Mouse (Mus musculus): ENCODE data around the gene Tm9sf1. TPM values are rescaled to one million over a fixed set of nuclear protein-coding genes. Genes with fewer than 3 reads are reported as not detected.

Tm9sf1 gene
- polyA plus RNA-seq, 1 experiment from 2014 or later: 109 TPM

DNA sequence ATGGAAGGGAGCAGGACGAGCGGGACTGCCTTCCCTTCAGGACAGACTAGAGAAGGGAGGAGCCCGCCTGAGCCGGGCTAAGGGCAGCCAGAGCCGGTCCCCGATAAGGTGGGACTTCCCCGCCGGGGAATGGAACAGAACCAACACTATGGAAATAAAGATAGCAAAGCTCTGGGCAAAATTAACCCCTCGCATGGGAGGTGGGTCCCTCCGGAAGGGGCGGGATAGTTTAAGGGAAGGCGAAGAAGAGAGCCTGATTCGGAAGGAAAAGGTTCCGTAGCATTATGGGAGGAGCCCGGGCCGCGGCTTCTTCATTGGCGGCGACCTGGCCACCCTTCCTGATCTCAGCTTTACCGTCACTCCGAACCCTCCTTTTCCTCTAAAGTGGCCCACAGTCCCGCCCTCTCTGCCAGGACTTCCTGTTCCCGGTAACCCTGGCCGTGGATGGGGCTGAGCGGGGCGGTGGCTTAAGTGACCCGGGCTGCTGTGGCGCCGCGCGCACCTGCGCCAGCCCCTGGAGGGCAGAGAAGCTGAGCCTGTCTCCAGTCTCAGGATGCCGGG lies 52.2 kb downstream of the Tm9sf1 start, which contains the start of gene Rnf31:
Rnf31 (plus strand) TSS at position 378 of the 561 bp plus-strand sequence.
- no peak for TF ChIP-seq CTCF (IDR thresholded peaks at IDR 0.05)
- CTCF ChIA-PET: interaction anchor here (1.1 to 1.9 kb wide), 3 partner anchors 11 to 35 kb away, joined by 3 to 8 read pairs (median 4); partner anchors contain the start of gene Psme1
- in situ Hi-C loops (cut with MboI; ENCODE audit: low pct_unique_long_range_greater_than_20kb): loop anchor here (25.0 kb wide), 1 partner anchor 704 kb away; the partner anchor contains the start of genes Bcl2l2, Gm20521, Pabpn1 and Ppp1r3e
- peak; percentile 95 for ATAC-seq
- DNase-seq (ENCODE audit: low read depth, low spot score): peak; percentile 78
- H3K27me3 ChIP-seq: no peaks in the 10 kb centered on the region
- POLR2A ChIA-PET: interaction anchor here (1.0 to 1.5 kb wide), 4 partner anchors 12 to 35 kb away, joined by 3 to 7 read pairs (median 4); partner anchors contain the start of genes A730061H03Rik and Dcaf11

DNA sequence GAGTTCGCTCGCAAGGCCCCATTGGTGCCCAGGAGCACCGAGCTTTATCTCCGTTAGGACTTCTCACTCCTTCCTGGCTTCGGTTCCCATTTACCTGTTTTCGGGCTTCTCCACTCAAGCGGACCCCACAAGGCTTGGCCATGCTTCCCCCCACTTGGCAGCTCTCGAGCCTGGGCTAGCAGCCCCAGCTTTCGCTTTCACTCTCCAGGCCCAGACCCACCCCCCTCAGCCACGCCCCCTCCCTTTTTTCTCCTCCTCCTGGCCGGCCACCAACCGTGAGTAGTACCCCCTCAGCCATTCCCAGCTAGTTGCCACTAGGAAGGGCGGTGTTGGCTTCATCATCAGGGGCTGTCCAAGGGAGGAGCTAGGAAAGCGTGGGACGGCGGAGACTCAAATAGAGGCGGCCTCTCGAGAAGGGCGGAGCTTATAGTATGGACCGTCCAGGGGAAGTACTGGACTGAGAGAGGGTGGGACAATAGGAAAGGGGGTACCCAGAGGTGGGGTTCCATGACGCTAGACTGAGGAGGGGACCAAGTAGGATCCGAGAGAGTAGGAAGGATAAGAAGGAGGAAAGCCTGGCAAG lies 52.8 kb downstream of the Tm9sf1 start, which contains the start of gene Psme2:
Psme2 (minus strand) TSS at position 366 of the 583 bp plus-strand sequence.
- POLR2A ChIA-PET: interaction anchor here (1.0 to 1.5 kb wide), 4 partner anchors 12 to 34 kb away, joined by 3 to 7 read pairs (median 4); partner anchors contain the start of genes A730061H03Rik and Dcaf11
- ATAC-seq: peak; percentile 94
- TF ChIP-seq CTCF (IDR thresholded peaks at IDR 0.05): no peak

DNA sequence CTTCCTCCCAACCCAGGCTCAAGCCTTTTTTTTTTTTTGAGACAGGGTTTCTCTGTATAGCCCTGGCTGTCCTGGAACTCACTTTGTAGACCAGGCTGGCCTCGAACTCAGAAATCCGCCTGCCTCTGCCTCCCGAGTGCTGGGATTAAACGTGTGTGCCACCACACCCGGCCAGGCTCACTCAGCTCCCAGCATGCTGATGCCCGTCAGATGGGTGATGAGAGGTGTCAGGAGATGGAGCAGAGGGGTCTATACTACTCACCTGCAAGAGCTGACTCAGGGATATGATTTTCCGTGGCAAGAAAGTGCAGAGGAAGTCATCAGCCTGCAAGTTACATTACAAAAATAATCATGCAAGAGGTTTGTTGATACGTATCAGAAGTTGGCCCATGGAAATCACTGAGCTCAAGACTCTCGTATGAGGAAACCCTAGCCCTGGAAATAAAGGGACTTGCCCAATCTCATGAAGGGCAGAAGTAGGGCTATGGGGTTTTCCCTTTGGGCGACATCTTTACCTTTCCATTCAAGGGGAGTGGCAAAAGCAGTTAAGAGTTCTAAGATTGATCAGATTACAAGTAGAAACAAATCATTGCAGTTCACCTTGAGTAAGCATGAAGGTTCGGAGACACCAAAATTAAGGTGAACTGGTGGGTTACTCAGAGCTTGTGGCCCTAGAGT lies 53.7 kb downstream of the Tm9sf1 start:
- H3K27me3 ChIP-seq: no peaks in the 10 kb centered on the region
- ChIA-PET POLR2A (interaction anchor here (0.7 to 1.5 kb wide), 4 partner anchors 11 to 33 kb away, joined by 3 to 7 read pairs (median 4); partner anchors contain the start of gene Dcaf11), CTCF (interaction anchor here (1.8 to 1.9 kb wide), 2 partner anchors 12 to 34 kb away, joined by 4 to 8 read pairs; partner anchors contain the start of gene Psme1)
- no peak for ATAC-seq
- in situ Hi-C loops (cut with MboI; ENCODE audit: low pct_unique_long_range_greater_than_20kb): loop anchor here (25.0 kb wide), 1 partner anchor 703 kb away; the partner anchor contains the start of genes Bcl2l2, Gm20521, Pabpn1 and Ppp1r3e
- TF ChIP-seq CTCF (IDR thresholded peaks at IDR 0.05): no peak
- no peak for DNase-seq (ENCODE audit: low read depth, low spot score)

More for the DNA sequence above, 52.8 kb downstream of the Tm9sf1 start, which contains the start of gene Psme2:
- CTCF ChIA-PET: interaction anchor here (0.7 to 1.9 kb wide), 4 partner anchors 11 to 38 kb away, joined by 3 to 8 read pairs (median 4); partner anchors contain the start of gene Psme1
- in situ Hi-C loops (cut with MboI; ENCODE audit: low pct_unique_long_range_greater_than_20kb): loop anchor here (25.0 kb wide), 1 partner anchor 704 kb away; the partner anchor contains the start of genes Bcl2l2, Gm20521, Pabpn1 and Ppp1r3e
- no peaks in the 10 kb centered on the region for H3K27me3 ChIP-seq
- peak; percentile 94 for DNase-seq (ENCODE audit: low read depth, low spot score)

DNA sequence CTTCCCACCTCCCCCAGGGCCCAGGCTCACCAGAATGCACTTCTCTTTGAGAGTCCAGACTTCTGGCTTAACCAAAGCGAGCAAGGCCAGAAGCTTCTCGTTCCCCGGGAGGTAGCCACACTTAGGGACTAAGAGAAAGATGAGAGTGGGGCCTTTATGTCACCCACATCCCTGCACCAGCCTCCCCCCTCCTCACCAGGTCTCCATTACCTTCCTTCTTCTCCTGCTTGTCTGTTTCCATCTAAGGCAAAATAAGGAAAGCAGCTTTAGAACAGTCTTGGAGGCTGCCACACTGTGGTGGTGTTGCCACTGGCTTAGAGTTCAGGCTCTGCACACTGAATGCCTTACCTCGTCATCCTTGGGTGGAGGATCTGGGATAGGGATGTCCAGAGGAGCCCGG lies 54.3 kb downstream of the Tm9sf1 start:
- ATAC-seq (no peak), DNase-seq (ENCODE audit: low read depth, low spot score) (no peak)
- ChIA-PET CTCF (no interaction called here), POLR2A (interaction anchor here (0.7 to 1.4 kb wide), 2 partner anchors 18 to 29 kb away, joined by 3 read pairs; partner anchors contain the start of gene Dcaf11)
- no peaks in the 10 kb centered on the region for H3K27me3 ChIP-seq
- no peak for TF ChIP-seq CTCF (IDR thresholded peaks at IDR 0.05)
- in situ Hi-C loops (cut with MboI; ENCODE audit: low pct_unique_long_range_greater_than_20kb): loop anchor here (25.0 kb wide), 1 partner anchor 702 kb away; the partner anchor contains the start of genes Bcl2l2, Gm20521, Pabpn1 and Ppp1r3e

DNA sequence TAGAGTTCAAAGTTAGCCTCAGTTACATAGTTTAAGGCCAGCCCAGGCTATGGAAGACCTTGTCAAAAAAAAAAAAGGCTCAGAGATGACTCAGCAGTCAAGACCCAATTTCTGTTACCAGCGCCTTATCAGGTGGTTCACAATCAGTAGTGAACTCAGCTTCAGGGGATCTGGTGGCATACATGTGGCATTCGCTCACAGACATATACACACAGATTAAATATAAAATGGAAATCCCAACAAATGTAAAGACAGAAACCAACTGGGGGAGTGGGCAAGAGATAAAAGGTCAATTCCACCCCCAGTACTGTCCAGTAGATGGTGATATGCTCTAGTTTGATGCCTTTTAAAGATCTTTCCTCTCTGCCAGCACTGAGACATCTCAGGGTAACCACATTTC lies 57.5 kb downstream of the Tm9sf1 start:
- POLR2A ChIA-PET: no interaction called here
- no peaks in the 10 kb centered on the region for H3K27me3 ChIP-seq

More for the DNA sequence above, 57.5 kb downstream of the Tm9sf1 start:
- DNase-seq (ENCODE audit: low read depth, low spot score) (no peak), ATAC-seq (no peak)
- no peak for TF ChIP-seq CTCF (IDR thresholded peaks at IDR 0.05)
- CTCF ChIA-PET: interaction anchor here (0.7 kb wide), 1 partner anchor 14 kb away, joined by 3 read pairs; no protein-coding TSS in a partner anchor
- in situ Hi-C loops (cut with MboI; ENCODE audit: low pct_unique_long_range_greater_than_20kb): loop anchor here (25.0 kb wide), 1 partner anchor 699 kb away; the partner anchor contains the start of genes Bcl2l2, Gm20521, Pabpn1 and Ppp1r3e

Other genes starting within 250 kb of the Tm9sf1 start
- gene Dhrs4, start 165.0 kb downstream of the Tm9sf1 start, polyA plus RNA-seq (2021): 71.3 TPM
- 2.6 TPM for gene Carmil3, start 153.2 kb downstream of the Tm9sf1 start, polyA plus RNA-seq (2021)
- not detected for gene Cpne6, start 133.4 kb downstream of the Tm9sf1 start, polyA plus RNA-seq (2021)
- not detected for gene Nrl, start 118.8 kb downstream of the Tm9sf1 start, polyA plus RNA-seq (2021)
- gene Pck2, start 103.5 kb downstream of the Tm9sf1 start, polyA plus RNA-seq (2021): 109 TPM
- 71.7 TPM for gene Dcaf11, start 83.8 kb downstream of the Tm9sf1 start, polyA plus RNA-seq (2021)
- 4.7 TPM for gene A730061H03Rik, start 83.4 kb downstream of the Tm9sf1 start, polyA plus RNA-seq (2021)
- not detected for gene Fitm1, start 68.2 kb downstream of the Tm9sf1 start, polyA plus RNA-seq (2021)
- gene Psme1, start 65.7 kb downstream of the Tm9sf1 start, polyA plus RNA-seq (2021): 243 TPM
- gene Emc9, start 58.5 kb downstream of the Tm9sf1 start, polyA plus RNA-seq (2021): 7.3 TPM
- gene Psme2, start 52.7 kb downstream of the Tm9sf1 start, polyA plus RNA-seq (2021): 177 TPM
- gene Rnf31, start 52.1 kb downstream of the Tm9sf1 start, polyA plus RNA-seq (2021): 28.0 TPM
- 24.2 TPM for gene Irf9, start 40.2 kb downstream of the Tm9sf1 start, polyA plus RNA-seq (2021)
- not detected for gene Rec8, start 25.8 kb downstream of the Tm9sf1 start, polyA plus RNA-seq (2021)
- 116 TPM for gene Ipo4, start 7.8 kb downstream of the Tm9sf1 start, polyA plus RNA-seq (2021)
- gene Gm49378, start 5.9 kb downstream of the Tm9sf1 start, polyA plus RNA-seq (2021): 1.5 TPM
- 0.42 TPM for gene Tssk4, start 6.4 kb upstream of the Tm9sf1 start, polyA plus RNA-seq (2021)
- gene Mdp1, start 16.7 kb upstream of the Tm9sf1 start, polyA plus RNA-seq (2021): 29.7 TPM
- 35.9 TPM for gene Gmpr2, start 28.1 kb upstream of the Tm9sf1 start, polyA plus RNA-seq (2021)
- gene Nedd8, start 28.3 kb upstream of the Tm9sf1 start, polyA plus RNA-seq (2021): 325 TPM
- gene Tinf2, start 38.0 kb upstream of the Tm9sf1 start, polyA plus RNA-seq (2021): 19.5 TPM
- 0.12 TPM for gene Tgm1, start 70.1 kb upstream of the Tm9sf1 start, polyA plus RNA-seq (2021)
- 32.8 TPM for gene Rabggta, start 78.5 kb upstream of the Tm9sf1 start, polyA plus RNA-seq (2021)
- gene Dhrs1, start 101.9 kb upstream of the Tm9sf1 start, polyA plus RNA-seq (2021): 87.3 TPM
- gene Nop9, start 101.9 kb upstream of the Tm9sf1 start, polyA plus RNA-seq (2021): 25.5 TPM
- 1.9 TPM for gene Cideb, start 114.7 kb upstream of the Tm9sf1 start, polyA plus RNA-seq (2021)
- gene Ltb4r2, start 117.6 kb upstream of the Tm9sf1 start, polyA plus RNA-seq (2021): not detected
- gene Ltb4r1, start 122.2 kb upstream of the Tm9sf1 start, polyA plus RNA-seq (2021): not detected
- gene Adcy4, start 140.3 kb upstream of the Tm9sf1 start, polyA plus RNA-seq (2021): not detected
- 0.12 TPM for gene Ripk3, start 145.1 kb upstream of the Tm9sf1 start, polyA plus RNA-seq (2021)
- gene Nfatc4, start 179.3 kb upstream of the Tm9sf1 start, polyA plus RNA-seq (2021): 3.9 TPM
- gene Nynrin, start 210.2 kb upstream of the Tm9sf1 start, polyA plus RNA-seq (2021): not detected
- 0.12 TPM for gene Cbln3, start 240.6 kb upstream of the Tm9sf1 start, polyA plus RNA-seq (2021)
- 16.2 TPM for gene Khnyn, start 241.1 kb upstream of the Tm9sf1 start, polyA plus RNA-seq (2021)

All from Patski (cell line).